Mouse (Mus musculus) olfactory bulb, adult 2 months (tissue): ENCODE measurements around the gene Nab1. TPM values are rescaled to one million over a fixed set of nuclear protein-coding genes. Genes with fewer than 3 reads are reported as not detected.

Experiments used
- H3K27ac ChIP-seq: fragments of 200-500 bp; 2 replicates; pipeline ENCODE4 v1.5.1; 2012; ENCODE audit warnings: low read depth, low read length; ENCODE audit not compliant: insufficient read depth
- H3K4me1 ChIP-seq: fragments of 200-500 bp; 2 replicates; pipeline ENCODE4 v1.6.1; 2012; ENCODE audit warnings: low read length; ENCODE audit not compliant: control insufficient read depth, insufficient read depth
- H3K4me3 ChIP-seq: fragments of 200-500 bp; 2 replicates; pipeline ENCODE4 v1.5.1; 2012; ENCODE audit warnings: mild to moderate bottlenecking, low read depth, low read length, moderate library complexity; ENCODE audit not compliant: insufficient read depth
- CTCF ChIP-seq: fragments of 200-500 bp; IDR thresholded peaks from 2 replicates; pipeline ENCODE4 v1.5.1; 2012; ENCODE audit warnings: low read depth, mild to moderate bottlenecking, low read length, moderate library complexity; ENCODE audit not compliant: insufficient read depth
- POLR2A ChIP-seq: fragments of 200-500 bp; IDR thresholded peaks from 2 replicates; pipeline ENCODE4 v1.6.1; 2012; ENCODE audit warnings: mild to moderate bottlenecking, low read depth, low read length, moderate library complexity; ENCODE audit not compliant: insufficient read depth
- WGBS: fragments of 180-500 bp; shearing (Covaris S2); methylation state at CpG from one replicate; pipeline ENCODE4 v1.1.7; 2018; 5-methylcytosine and 5-hydroxymethylcytosine counted together
- polyA plus RNA-seq: library from polyadenylated mRNA; stranded (reverse); fragments of >200 nt; gene quantifications from 2 replicates; pipeline ENCODE4 v1.2.4, GENCODE M21; 2012; ENCODE audit warnings: low replicate concordance; ENCODE audit not compliant: missing spikeins, insufficient read depth, insufficient read length

Gene Nab1
- polyA plus RNA-seq, 1 experiment, result not detected

DNA sequence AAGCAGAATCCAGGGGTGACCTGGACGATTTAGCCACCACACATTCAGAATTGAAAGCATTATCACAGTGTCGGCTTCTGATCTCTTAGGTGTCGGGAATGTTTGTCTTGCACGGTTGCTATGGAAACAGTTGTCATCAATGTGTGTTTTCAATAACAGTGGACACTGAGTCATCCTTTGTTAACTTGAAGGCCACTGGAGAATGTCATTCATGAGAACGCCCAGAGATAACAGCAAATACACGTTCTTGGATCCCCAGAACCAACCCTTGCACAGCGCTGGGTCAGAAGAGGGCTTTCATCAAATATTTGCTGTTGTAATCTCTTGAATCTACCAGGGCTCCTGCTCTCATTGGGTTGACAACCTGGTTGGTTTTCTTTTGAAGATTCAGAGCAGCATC, 43.9 kb downstream of the Nab1 start:
- WGBS, result 80% methylated on average over 7 of the region's 7 CpGs

DNA sequence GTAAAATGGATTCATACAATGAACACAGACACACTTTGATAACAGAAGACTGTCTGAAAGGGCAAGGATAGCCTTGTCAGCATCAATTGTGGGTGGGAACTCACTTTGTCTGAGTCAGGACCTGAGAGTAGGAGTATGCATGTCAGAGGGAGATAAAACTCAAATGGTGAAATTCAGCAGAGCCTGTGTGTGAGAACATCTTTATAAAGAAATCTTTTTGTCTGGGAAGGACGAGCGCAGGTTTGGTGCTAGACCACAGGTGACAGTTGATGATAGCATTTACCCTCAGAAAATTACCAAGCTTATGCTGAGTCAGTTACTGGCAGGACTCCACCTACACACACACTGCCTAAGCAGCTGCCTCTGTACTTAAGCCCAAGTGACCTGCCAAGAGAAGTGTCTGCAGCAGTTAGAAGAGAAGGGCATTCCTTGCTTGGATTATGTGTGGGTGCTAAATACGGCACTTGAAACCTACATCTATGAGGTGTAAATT, 45.9 kb downstream of the Nab1 start:
- WGBS, result 43% methylated on average over 3 of the region's 3 CpGs
- no peaks in the 10 kb centered on the region for H3K4me1 ChIP-seq
- no peak for TF ChIP-seq CTCF
- no peak for TF ChIP-seq POLR2A
- H3K4me3 ChIP-seq, result no peak overlapping the region
- no peak overlapping the region for H3K27ac ChIP-seq

More for the DNA sequence above, 43.9 kb downstream of the Nab1 start:
- H3K4me3 ChIP-seq, result no peak overlapping the region
- H3K27ac ChIP-seq, result no peak overlapping the region
- TF ChIP-seq POLR2A (no peak), CTCF (no peak)
- H3K4me1 ChIP-seq, result no peaks in the 10 kb centered on the region

DNA sequence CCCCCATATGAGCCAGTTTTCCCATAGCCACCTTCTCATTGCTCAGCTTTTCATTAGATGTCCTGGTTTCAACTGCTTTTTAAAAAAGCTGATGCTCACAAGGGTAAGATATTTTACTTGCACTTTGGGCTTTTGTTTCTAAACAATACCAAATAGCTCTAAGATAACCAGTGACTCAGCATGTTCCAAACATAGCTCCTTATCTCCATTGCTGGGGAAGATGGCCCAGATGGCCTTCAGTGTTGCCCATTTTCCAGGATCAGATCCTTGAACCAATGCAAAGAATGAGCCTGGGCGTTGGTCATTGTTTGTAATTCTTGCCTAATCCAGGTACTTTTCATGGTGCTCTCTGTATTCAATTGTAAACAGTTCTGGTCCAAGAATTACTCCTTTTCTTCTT, 49.1 kb downstream of the Nab1 start:
- no peaks in the 10 kb centered on the region for H3K4me1 ChIP-seq
- TF ChIP-seq CTCF (no peak), POLR2A (no peak)
- H3K4me3 ChIP-seq, result no peak overlapping the region
- WGBS, result 80% methylated on average over 1 of the region's 1 CpGs
- H3K27ac ChIP-seq, result no peak overlapping the region

DNA sequence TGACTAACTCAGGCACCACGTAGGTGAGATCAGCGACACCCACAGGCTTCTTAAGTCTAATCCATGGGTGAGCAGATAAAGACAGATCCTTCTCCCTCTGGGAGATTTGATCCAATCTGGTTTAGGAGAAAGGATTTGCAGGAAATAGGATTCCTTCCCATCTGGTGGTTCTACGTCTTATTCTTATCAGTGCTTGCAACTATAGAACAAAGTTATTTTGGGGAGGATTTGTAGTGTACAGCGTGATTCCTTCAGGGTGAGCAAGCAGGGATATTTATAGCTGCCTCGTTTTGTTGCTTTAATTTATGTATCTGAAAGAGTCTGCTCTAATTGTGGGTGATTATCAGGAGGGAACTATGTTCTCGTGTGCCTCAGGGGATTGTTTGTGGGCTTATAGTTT, 64.6 kb downstream of the Nab1 start:
- Histone ChIP-seq H3K27ac (peak overlapping the region; percentile 71; the same call in 1 of the 2 replicates), H3K4me3 (no peak overlapping the region), H3K4me1 (peaks cover 3% of the 10 kb centered on the region)
- WGBS, result 29% methylated on average over 6 of the region's 6 CpGs
- no peak for TF ChIP-seq CTCF
- TF ChIP-seq POLR2A, result no peak

DNA sequence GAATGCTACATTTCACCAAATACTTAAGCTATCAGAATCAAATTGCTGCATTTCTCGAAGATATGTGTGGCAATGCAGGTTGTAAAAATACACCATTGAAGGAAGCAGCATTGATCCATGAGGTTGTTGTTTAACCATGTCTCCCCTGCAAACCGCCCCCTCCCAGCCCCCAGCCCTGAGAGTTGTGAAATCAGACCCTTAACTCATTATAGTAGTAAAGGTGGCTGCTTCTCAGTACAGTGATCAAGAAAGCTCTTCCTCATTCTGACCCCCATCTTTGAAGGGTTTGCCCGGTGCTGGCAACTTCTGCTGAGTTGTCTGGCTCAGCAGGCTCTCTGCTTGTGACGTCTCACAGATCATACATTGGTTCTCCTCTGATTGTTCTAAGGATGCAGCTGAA, 66.4 kb downstream of the Nab1 start:
- no peak overlapping the region for H3K27ac ChIP-seq
- 87% methylated on average over 4 of the region's 4 CpGs for WGBS
- TF ChIP-seq CTCF (no peak), POLR2A (no peak)

DNA sequence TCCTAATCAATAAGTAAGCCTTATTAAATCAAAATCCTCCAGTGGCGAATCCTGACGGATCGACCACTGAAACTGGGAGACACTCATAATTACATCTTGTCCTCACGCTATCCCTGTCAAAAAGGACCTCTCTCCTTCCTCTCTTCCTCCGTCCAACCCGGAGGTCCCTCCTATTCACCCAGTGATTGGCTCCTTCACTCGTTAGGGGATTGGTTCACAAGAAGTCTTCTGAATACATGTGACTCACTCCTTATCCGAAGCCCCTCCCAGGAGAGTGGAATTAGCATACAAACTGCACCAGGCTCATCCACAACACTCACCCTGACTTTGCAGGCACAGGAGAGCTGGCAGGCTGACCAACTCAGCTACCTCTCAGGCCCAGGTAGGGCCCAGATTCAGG, 68.7 kb downstream of the Nab1 start:
- no peak overlapping the region for H3K4me3 ChIP-seq
- H3K27ac ChIP-seq, result no peak overlapping the region
- 84% methylated on average over 8 of the region's 8 CpGs for WGBS
- TF ChIP-seq POLR2A (no peak), CTCF (no peak)
- H3K4me1 ChIP-seq, result peaks cover 3% of the 10 kb centered on the region

More for the DNA sequence above, 66.4 kb downstream of the Nab1 start:
- Histone ChIP-seq H3K4me3 (no peak overlapping the region), H3K4me1 (peaks cover 3% of the 10 kb centered on the region)

DNA sequence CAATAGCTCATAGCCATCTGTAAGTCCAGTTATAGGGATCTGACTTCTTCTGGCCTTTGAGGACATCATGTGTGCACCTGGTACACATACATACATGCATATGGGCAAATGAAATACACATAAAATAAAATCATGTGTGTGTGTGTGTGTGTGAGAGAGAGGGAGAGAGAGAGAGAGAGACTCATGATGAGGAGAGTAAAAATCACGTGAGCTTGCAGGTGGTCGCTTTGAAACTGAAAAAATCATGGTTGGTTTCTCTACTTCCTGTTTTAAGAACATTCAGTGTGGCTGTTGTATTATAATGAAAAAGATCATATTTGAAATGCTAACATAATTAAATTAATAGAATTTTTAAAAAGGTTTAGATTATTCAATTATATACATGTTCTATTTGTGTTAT, 69.9 kb downstream of the Nab1 start:
- Histone ChIP-seq H3K4me3 (no peak overlapping the region), H3K27ac (no peak overlapping the region), H3K4me1 (peaks cover 1% of the 10 kb centered on the region)
- 87% methylated on average over 2 of the region's 2 CpGs for WGBS
- TF ChIP-seq CTCF, result no peak

DNA sequence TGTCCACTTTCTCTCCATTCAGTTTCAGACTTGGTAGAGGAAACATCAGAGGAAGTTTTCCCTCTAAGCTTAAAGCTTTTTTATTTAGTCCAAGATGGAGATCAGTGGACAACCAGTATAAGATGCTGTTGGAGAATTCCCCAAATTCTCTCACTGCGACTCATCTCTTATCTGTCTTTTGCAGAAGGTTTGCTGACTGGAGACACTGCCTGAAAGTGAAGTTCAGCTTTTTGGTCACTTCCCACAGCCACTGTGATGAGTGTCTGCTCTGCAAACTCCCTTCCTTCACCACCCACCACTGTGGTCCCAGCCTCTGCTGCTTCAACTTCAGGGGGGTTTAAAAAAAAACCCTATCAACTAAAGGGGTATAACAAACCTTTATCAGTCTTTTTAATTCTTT, 70.4 kb downstream of the Nab1 start:
- Histone ChIP-seq H3K4me3 (no peak overlapping the region), H3K27ac (no peak overlapping the region), H3K4me1 (no peaks in the 10 kb centered on the region)
- WGBS, result 91% methylated on average over 1 of the region's 1 CpGs
- TF ChIP-seq CTCF (no peak), POLR2A (no peak)

DNA sequence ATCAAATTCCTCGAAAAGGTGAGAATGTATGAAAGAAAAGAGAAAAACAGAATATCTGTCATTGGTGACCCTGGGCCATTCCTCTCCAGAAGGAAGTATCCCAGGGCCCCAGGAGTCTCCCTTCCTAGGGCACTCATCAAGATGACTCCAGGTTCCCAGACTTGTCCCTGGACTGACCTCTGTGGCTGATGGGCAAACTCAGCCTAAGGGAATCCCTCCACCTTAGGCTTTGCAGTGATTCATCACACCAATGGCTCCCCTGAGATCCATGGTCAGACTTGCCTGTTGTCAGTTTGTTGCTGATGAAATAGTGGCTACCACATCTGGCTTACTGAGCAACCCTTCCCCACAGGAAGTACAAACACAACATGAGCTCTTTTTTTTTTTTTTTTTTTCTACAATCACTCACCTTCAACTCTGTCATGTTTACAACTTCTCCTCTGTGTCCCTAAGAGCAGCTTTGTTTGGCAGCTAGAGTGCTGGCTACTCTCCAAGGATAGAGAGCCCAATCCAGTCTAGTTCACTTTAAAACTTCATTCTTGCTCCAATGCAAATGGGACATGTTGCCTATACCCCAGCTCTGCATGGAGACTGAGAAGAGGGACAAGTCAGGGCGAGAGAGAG, 72.5 kb downstream of the Nab1 start:
- 82% methylated on average over 2 of the region's 2 CpGs for WGBS
- TF ChIP-seq CTCF (no peak), POLR2A (no peak)
- H3K4me3 ChIP-seq, result no peak overlapping the region

DNA sequence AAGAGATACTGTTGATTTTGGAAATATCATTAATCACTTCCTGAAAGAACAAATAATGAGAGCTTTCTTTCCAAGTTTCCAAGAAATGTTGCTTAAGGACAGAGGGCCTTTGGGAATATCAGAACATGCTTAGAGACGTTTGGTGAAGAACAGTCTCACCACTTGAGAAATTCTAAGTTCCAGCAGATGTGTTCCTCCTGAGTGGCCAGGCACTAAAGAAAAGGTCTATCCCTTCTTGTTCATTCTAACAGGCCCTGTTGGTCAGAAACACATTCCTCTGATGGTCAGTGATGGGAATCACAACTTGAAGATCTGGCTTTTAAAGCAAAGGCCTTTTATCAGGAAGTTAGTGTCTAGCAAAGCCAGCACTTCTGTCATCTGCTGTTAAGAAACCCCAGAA, 76.6 kb downstream of the Nab1 start:
- Histone ChIP-seq H3K27ac (no peak overlapping the region), H3K4me3 (no peak overlapping the region), H3K4me1 (no peaks in the 10 kb centered on the region)
- 75% methylated on average over 1 of the region's 1 CpGs for WGBS
- TF ChIP-seq POLR2A (no peak), CTCF (no peak)

More for the DNA sequence above, 72.5 kb downstream of the Nab1 start:
- Histone ChIP-seq H3K27ac (no peak overlapping the region), H3K4me1 (no peaks in the 10 kb centered on the region)
